Mouse (Mus musculus) embryonic fibroblast, embryonic 13.5 days (primary cell): Measurements from ENCODE around the gene 4930579F01Rik. TPM values are rescaled to one million over a fixed set of nuclear protein-coding genes. Genes with fewer than 3 reads are reported as not detected.

ENCODE experiments used
- H3K27ac ChIP-seq: 2 replicates; pipeline ENCODE4 v1.5.1; 2012; ENCODE audit warnings: low read length, control low read depth, inconsistent platforms; ENCODE audit not compliant: insufficient read depth
- H3K4me1 ChIP-seq: 2 replicates; pipeline ENCODE4 v1.6.1; 2011; ENCODE audit warnings: low read length; ENCODE audit not compliant: control insufficient read depth, insufficient read depth
- H3K4me3 ChIP-seq: 2 replicates; pipeline ENCODE4 v1.5.1; 2011; ENCODE audit warnings: mild to moderate bottlenecking, control low read depth, low read length; ENCODE audit not compliant: insufficient read depth
- CTCF ChIP-seq: IDR thresholded peaks from 2 replicates; pipeline ENCODE4 v1.5.1; 2011; ENCODE audit warnings: mild to moderate bottlenecking, control low read depth, low read length, moderate library complexity, borderline replicate concordance; ENCODE audit not compliant: insufficient read depth
- POLR2A ChIP-seq: IDR thresholded peaks from 2 replicates; pipeline ENCODE4 v1.6.1; 2011; ENCODE audit warnings: low read depth, mild to moderate bottlenecking, control low read depth, low read length, moderate library complexity
- polyA plus RNA-seq: library from polyadenylated mRNA; stranded (reverse); fragments of >200 nt; gene quantifications from 2 replicates; pipeline ENCODE4 v1.2.4, GENCODE M21; 2011; ENCODE audit warnings: low read depth; ENCODE audit not compliant: missing spikeins, insufficient read length

Gene 4930579F01Rik
- polyA plus RNA-seq, 1 experiment: not detected

GRCm38 (mm10) chr3:138119444-138120105 lies 74.0 kb downstream of the 4930579F01Rik start:
- Histone ChIP-seq H3K4me3 (no peak overlapping the region), H3K4me1 (no peaks in the 10 kb centered on the region), H3K27ac (no peak overlapping the region)
- TF ChIP-seq POLR2A (no peak), CTCF (no peak)

DNA sequence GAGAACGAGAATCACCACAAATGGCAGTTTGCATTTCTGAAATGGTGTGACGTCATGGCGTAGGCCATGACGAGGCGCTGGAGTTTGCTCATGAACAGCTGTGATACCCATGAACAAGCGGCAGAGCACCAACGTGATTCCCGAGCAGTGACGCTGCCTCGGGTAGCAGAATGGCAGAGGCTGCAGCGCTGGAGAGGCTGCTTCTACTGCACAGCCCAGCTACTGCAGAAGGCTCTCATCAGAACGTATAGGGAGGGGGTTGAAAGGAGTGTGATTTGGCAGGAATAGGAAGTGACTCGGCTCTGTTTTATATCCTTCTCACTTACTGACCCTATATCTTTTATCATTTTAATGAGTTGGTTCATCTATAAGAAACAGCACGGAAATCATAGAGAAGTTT lies 74.8 kb downstream of the 4930579F01Rik start:
- Histone ChIP-seq H3K4me3 (no peak overlapping the region), H3K27ac (no peak overlapping the region), H3K4me1 (no peaks in the 10 kb centered on the region)
- no peak for TF ChIP-seq CTCF
- no peak for TF ChIP-seq POLR2A

GRCm38 (mm10) chr3:138118392-138118791 lies 75.2 kb downstream of the 4930579F01Rik start:
- TF ChIP-seq CTCF (no peak), POLR2A (no peak)
- Histone ChIP-seq H3K27ac (no peak overlapping the region), H3K4me3 (no peak overlapping the region), H3K4me1 (no peaks in the 10 kb centered on the region)

DNA sequence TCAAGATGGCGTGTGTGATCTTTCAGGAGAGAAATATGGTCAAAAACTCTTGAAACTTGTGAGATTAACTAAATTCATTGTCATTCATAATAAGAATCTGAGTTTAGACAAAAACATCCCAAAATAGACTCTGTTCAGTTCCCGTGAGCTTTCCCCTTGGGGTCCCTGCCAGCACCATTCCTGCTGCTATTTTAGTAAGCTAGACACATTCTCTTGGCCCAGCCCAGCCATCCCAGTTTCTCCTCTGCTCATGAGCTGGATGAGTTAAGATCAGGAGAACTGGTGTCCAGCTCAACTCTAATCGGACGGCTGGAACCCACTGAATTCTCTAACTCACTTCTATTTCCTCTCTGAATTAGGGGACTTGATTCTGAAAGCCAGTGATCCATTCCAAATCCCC lies 76.8 kb downstream of the 4930579F01Rik start:
- Histone ChIP-seq H3K27ac (no peak overlapping the region), H3K4me1 (no peaks in the 10 kb centered on the region), H3K4me3 (no peak overlapping the region)
- TF ChIP-seq POLR2A: no peak
- TF ChIP-seq CTCF: no peak

- TF ChIP-seq POLR2A (no peak), CTCF (no peak)
- Histone ChIP-seq H3K27ac (no peak overlapping the region), H3K4me1 (no peaks in the 10 kb centered on the region), H3K4me3 (no peak overlapping the region)
These were observed 79.5 kb downstream of the 4930579F01Rik start for GRCm38 (mm10) chr3:138114106-138114505.

Other genes with a start within 250 kb of the 4930579F01Rik start
- 15.4 and 15.6 TPM in 2 replicates for gene Dapp1, start 212.3 kb downstream of the 4930579F01Rik start, polyA plus RNA-seq
- gene 1110002E22Rik, start 128.8 kb downstream of the 4930579F01Rik start, polyA plus RNA-seq: 0.09 and 0.37 TPM in 2 replicates
- gene Gm5105, start 126.4 kb downstream of the 4930579F01Rik start, polyA plus RNA-seq: not detected in 2 replicates
- gene Trmt10a, start 50.4 kb downstream of the 4930579F01Rik start, polyA plus RNA-seq: 15.1 and 16.1 TPM in 2 replicates
- gene Mttp, start 48.9 kb downstream of the 4930579F01Rik start, polyA plus RNA-seq: 2.4 and 3.4 TPM in 2 replicates
- gene Adh7, start 23.9 kb upstream of the 4930579F01Rik start, polyA plus RNA-seq: 5.4 and 11.9 TPM in 2 replicates
- gene Adh1, start 67.2 kb upstream of the 4930579F01Rik start, polyA plus RNA-seq: 2.2 and 7.2 TPM in 2 replicates
- gene Adh6a, start 119.5 kb upstream of the 4930579F01Rik start, polyA plus RNA-seq: not detected in 2 replicates
- not detected in 2 replicates for gene Adh6b, start 147.9 kb upstream of the 4930579F01Rik start, polyA plus RNA-seq
- gene Adh4, start 221.6 kb upstream of the 4930579F01Rik start, polyA plus RNA-seq: not detected in 2 replicates
- gene Adh5, start 249.3 kb upstream of the 4930579F01Rik start, polyA plus RNA-seq: 124 and 129 TPM in 2 replicates